Mouse (Mus musculus): Measurements from ENCODE around the gene Mrpl53. TPM values are rescaled to one million over a fixed set of nuclear protein-coding genes. Genes with fewer than 3 reads are reported as not detected.
"Not testable (repeated sequence)": the region's sequence is repeated elsewhere in the genome, so short reads cannot be mapped to it uniquely, and the experiment has no call there.

Mrpl53 gene
- polyA plus RNA-seq, 1 experiment from 2014 or later: 90.2 TPM

DNA sequence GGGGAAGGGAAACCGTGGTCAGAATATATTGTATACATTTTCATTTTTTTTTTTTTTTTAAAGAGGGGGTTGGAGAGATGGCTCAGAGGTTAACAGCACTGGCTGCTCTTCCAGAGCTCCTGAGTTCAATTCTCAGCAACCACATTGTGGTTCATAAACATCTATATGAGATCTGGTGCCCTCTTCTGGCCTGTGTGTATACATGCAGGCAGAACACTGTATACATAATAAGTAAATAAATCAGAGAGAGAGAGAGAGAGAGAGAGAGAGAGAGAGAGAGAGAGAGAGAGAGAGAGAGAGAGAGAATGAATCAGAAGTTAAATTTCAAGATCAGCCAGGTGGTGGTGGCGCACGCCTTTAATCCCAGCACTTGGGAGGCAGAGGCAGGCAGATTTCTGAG lies 50.6 kb downstream of the Mrpl53 start:
- H3K4me3 ChIP-seq (ENCODE audit: low read depth, low read length); H3K9me3 ChIP-seq (ENCODE audit: low read length); H3K4me2 ChIP-seq (ENCODE audit: low read depth, low read length); H3K36me3 ChIP-seq (replicated peaks; ENCODE audit: insufficient read depth, low read length); H3K27ac ChIP-seq (ENCODE audit: low read depth); H3K9ac ChIP-seq (replicated peaks): not testable (repeated sequence)
- peaks cover 22% of the 10 kb centered on the region for H3K4me1 ChIP-seq (ENCODE audit: insufficient read depth)
- peaks cover 35% of the 10 kb centered on the region for H3K27me3 ChIP-seq (ENCODE audit: insufficient read depth, low read length)
- ATAC-seq (peak; percentile 36), DNase-seq (peak; percentile 39)
- 24% methylated on average over 3 of the region's 3 CpGs for WGBS (ENCODE audit: insufficient replicate concordance)
- peak; percentile 72 for TF ChIP-seq CTCF (IDR thresholded peaks at IDR 0.05; ENCODE audit: low read depth)

MicroRNAs within 50 kb of the gene (microRNA counts, 519-probe panel; counts per million panel counts)
- microRNA mmu-miR-3470a+mmu-miR-3470b: not detected

Small RNA genes lying within 50 kb of the gene (microRNA-seq; reads per million reads assigned to microRNA genes)
- gene Mir3470a: not detected

Other genes with a start within 250 kb of the Mrpl53 start
- 0.08 and 0.12 TPM in 2 replicates for gene Sema4f, start 169.3 kb upstream of the Mrpl53 start, polyA plus RNA-seq (2015; fragmentation: Nextera tagmentation; extraction: Ambion mirVana)
- gene M1ap, start 162.1 kb upstream of the Mrpl53 start, polyA plus RNA-seq (2015; fragmentation: Nextera tagmentation; extraction: Ambion mirVana): 3.8 and 4.3 TPM in 2 replicates
- gene Dok1, start 75.6 kb upstream of the Mrpl53 start, polyA plus RNA-seq (2015; fragmentation: Nextera tagmentation; extraction: Ambion mirVana): 11.3 and 11.8 TPM in 2 replicates
- 1.2 and 1.7 TPM in 2 replicates for gene Loxl3, start 74.9 kb upstream of the Mrpl53 start, polyA plus RNA-seq (2015; fragmentation: Nextera tagmentation; extraction: Ambion mirVana)
- gene Aup1, start 54.5 kb upstream of the Mrpl53 start, polyA plus RNA-seq (2015; fragmentation: Nextera tagmentation; extraction: Ambion mirVana): 175 and 180 TPM in 2 replicates
- 33.8 and 34.7 TPM in 2 replicates for gene Htra2, start 53.8 kb upstream of the Mrpl53 start, polyA plus RNA-seq (2015; fragmentation: Nextera tagmentation; extraction: Ambion mirVana)
- gene Dqx1, start 51.2 kb upstream of the Mrpl53 start, polyA plus RNA-seq (2015; fragmentation: Nextera tagmentation; extraction: Ambion mirVana): 7.5 and 8.2 TPM in 2 replicates
- gene Tlx2, start 38.7 kb upstream of the Mrpl53 start, polyA plus RNA-seq (2015; fragmentation: Nextera tagmentation; extraction: Ambion mirVana): not detected in 2 replicates
- 11.6 and 11.7 TPM in 2 replicates for gene Pcgf1, start 31.2 kb upstream of the Mrpl53 start, polyA plus RNA-seq (2015; fragmentation: Nextera tagmentation; extraction: Ambion mirVana)
- 0.40 and 0.51 TPM in 2 replicates for gene Lbx2, start 22.7 kb upstream of the Mrpl53 start, polyA plus RNA-seq (2015; fragmentation: Nextera tagmentation; extraction: Ambion mirVana)
- 0.54 and 0.71 TPM in 2 replicates for gene Ccdc142, start 7.4 kb upstream of the Mrpl53 start, polyA plus RNA-seq (2015; fragmentation: Nextera tagmentation; extraction: Ambion mirVana)
- gene Gm42688, start 7.4 kb upstream of the Mrpl53 start, polyA plus RNA-seq (2015; fragmentation: Nextera tagmentation; extraction: Ambion mirVana): 0.85 and 0.92 TPM in 2 replicates
- 21.4 and 21.5 TPM in 2 replicates for gene Mogs, start 6.5 kb downstream of the Mrpl53 start, polyA plus RNA-seq (2015; fragmentation: Nextera tagmentation; extraction: Ambion mirVana)
- gene Wbp1, start 12.5 kb downstream of the Mrpl53 start, polyA plus RNA-seq (2015; fragmentation: Nextera tagmentation; extraction: Ambion mirVana): 21.0 and 22.0 TPM in 2 replicates
- gene Ino80b, start 16.4 kb downstream of the Mrpl53 start, polyA plus RNA-seq (2015; fragmentation: Nextera tagmentation; extraction: Ambion mirVana): 5.1 and 5.7 TPM in 2 replicates
- 7.0 and 7.1 TPM in 2 replicates for gene Rtkn, start 26.4 kb downstream of the Mrpl53 start, polyA plus RNA-seq (2015; fragmentation: Nextera tagmentation; extraction: Ambion mirVana)
- gene Wdr54, start 47.4 kb downstream of the Mrpl53 start, polyA plus RNA-seq (2015; fragmentation: Nextera tagmentation; extraction: Ambion mirVana): 0.17 and 0.20 TPM in 2 replicates
- 0.25 and 0.27 TPM in 2 replicates for gene 1700003E16Rik, start 47.4 kb downstream of the Mrpl53 start, polyA plus RNA-seq (2015; fragmentation: Nextera tagmentation; extraction: Ambion mirVana)
- gene Dctn1, start 56.9 kb downstream of the Mrpl53 start, polyA plus RNA-seq (2015; fragmentation: Nextera tagmentation; extraction: Ambion mirVana): 13.2 and 14.7 TPM in 2 replicates
- 0.04 and 0.05 TPM in 2 replicates for gene Slc4a5, start 110.8 kb downstream of the Mrpl53 start, polyA plus RNA-seq (2015; fragmentation: Nextera tagmentation; extraction: Ambion mirVana)
- gene Mthfd2, start 216.9 kb downstream of the Mrpl53 start, polyA plus RNA-seq (2015; fragmentation: Nextera tagmentation; extraction: Ambion mirVana): 16.6 and 20.9 TPM in 2 replicates
- gene Mob1a, start 217.0 kb downstream of the Mrpl53 start, polyA plus RNA-seq (2015; fragmentation: Nextera tagmentation; extraction: Ambion mirVana): 17.2 and 20.9 TPM in 2 replicates
- 277 and 286 TPM in 2 replicates for gene Bola3, start 240.1 kb downstream of the Mrpl53 start, polyA plus RNA-seq (2015; fragmentation: Nextera tagmentation; extraction: Ambion mirVana)

Measured in liver, postnatal 0 days (tissue).